Mouse (Mus musculus): ENCODE results near the gene Pip4k2b.

Gene Pip4k2b

DNA sequence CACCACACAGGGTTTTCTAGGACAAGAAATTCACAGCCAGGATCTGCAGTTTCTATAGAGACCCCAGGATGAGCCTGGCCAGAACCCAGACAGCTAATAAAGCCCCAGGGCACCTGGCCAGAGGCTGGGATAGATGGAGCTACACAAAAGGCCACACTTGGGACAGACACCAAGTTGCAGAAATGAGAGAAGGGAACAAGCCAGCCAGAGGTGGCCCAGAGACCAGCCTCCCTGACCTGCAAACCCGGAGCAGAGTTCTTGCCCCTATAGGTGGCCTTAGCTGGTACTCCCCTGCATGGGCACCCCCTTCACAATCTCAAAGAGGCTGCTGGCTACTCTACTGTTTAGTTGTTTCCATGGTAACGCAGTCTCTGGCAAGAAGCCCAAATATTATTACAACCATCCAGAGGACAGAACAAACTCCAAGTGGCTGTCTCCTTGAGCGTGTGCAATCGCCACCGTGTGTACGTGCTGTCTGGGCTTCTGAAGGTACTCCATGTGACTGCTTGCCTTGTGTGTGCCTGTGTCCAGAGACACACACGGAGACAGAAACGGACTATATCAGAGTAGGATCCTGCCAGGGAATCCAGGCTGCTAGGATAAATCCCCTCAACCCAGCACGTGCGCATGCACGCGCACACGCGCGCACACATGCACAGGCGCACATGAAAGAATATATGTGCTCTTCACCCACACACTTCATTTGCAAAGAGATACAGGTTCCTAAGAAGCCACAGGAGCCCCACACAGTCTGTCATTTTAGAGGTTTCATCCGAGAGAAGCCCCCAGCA lies 49.4 kb downstream of the Pip4k2b start:
- no peak for DNase-seq (ENCODE audit: low spot score in 2 of 2)

DNA sequence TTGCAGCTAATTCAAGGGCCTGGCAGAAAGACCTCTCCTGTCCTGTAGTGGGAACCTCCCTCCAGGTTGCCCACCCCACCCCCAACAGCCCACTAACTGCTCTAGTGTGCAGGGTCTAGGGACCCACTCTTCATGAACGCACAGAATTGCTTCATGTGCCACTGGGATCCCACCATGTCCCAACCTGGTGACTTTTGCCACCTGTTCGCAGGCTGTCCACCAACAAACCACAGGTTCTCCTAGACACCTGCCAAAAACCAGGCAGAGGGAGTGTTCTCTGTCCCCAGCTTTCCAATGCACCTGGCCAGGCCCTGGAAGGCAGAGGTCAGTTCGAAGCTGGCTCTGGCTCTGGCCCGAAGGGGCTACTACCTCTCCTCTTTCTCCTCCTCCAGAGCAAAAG lies 50.1 kb downstream of the Pip4k2b start:
- no peak for DNase-seq (ENCODE audit: low spot score in 2 of 2)

DNA sequence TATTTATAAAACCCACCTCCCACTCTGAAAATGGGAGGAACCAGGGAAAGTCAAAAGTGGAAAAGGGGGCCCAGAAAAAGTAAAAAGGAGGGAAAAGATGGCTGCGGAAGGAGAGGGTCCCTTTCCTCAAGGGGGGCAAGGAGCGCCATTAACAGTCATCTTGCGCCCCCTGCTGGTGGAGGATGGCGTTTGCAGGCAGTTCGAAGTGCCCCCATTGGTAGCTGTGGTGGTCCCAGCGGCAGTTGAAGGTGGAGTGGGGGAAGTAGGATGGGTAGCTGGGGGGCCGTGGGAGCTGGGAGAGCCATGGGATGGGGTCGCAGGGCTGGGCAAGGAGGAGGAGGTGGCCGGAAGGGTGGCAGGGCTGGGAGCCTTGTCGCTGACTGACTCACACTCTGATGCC lies 54.6 kb downstream of the Pip4k2b start:
- DNase-seq (ENCODE audit: low spot score in 2 of 2) = peak; percentile 44 to 73

DNA sequence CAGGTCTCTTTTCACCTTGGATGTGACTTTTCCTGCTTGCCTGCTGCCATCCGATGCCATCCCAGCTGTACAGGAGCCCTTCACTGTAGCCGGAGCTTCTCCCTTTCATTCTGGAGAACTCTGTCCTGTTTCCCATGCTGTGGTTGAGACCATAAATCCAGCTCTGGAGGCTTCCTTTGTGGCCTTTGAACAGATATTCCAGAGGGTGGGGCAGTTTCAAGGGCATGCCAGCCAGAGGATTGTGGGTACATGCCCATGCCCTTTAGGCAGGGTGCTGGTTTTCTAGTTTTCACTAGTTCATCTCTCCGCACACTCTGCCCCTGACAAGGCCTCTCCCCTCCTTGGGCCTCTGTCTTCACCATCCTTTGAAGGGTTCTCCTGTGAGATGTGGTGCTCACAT lies 57.4 kb downstream of the Pip4k2b start:
- DNase-seq (ENCODE audit: low spot score in 2 of 2) = no peak

DNA sequence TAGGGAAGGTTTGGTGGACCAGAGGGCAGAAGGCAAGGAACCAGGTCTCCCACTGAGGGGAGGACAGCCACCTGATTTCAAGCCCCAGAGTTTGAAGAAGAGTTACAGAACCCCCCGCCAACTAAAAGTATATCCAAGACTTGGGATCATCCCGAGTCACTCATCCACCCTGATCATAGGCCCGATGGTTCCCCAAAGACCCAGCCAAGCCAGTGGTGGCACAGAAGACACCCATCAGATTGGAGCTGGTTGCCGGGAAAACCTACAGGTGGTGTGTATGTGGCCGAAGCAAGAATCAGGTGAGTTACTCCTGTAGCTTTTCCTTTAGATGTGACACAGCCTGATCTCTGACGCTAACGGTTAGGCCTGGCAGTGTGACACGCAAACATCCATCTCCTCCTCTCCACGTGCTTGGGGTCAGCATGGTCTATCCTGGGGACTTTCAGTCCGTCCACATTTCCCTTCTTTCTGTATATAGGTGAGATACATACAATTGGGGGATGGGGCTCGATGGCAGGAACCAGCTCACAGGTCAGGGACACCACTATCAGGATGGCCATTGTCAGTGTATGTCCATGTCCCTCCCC lies 58.1 kb downstream of the Pip4k2b start:
- no peak for DNase-seq (ENCODE audit: low spot score in 2 of 2)

DNA sequence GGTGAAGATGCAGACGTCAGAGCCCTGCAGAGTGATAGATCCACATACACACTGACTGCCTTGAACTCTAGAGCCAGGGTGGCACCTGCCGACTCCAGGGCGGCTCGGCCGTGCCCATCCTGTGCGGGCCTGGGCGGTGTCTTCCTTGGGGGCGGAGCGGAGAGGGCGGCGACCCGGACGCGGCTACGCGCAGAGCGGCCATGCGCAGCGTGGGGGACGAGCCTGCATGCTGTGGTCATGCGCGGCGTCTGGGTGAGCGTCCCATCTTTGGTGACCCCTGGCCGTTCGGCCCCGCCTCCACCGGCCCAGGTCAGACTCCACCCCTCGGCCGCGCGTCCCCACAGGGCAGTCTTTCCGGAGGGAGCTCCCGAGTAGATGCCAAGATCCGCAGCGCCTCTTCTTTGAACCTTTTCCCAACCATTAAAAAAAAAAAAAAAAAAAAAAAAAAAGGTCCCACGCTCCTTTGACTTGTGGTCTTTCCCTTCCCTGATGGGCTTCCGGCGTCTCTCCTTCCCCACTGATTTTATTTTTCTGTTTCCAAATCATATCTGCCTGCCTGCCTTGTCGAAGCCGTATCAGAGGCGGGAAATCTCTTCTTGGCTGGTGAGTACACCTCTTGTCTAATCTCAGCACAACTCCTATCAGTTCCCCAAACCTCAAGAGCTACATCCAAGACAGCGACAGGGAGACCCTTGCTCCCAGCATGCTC lies 58.7 kb downstream of the Pip4k2b start, which contains the start of gene Cisd3:
TSS of gene Cisd3 (plus strand) at position 214 of the 709 bp plus-strand sequence.
- DNase-seq (ENCODE audit: low spot score in 2 of 2) = peak; percentile 72 to 77

DNA sequence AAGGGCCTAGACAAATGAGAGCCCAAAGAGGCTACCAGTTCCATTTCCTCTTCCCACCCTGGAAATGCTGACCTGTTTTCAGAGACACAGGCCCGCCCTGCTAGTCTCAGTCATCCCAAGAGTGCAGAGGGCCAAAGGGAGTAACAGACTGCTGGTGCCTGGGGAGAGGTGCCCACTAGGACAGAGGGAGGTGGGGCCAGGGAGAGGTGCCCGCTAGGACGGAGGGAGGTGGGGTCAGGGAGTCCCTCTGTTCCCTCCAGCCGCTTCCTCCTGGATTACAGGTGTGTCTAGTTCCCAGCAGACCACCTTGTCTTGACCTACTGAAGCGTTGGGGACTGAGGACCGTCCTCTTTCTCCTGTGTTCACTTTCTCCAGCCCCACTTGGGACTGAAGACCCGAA lies 59.7 kb downstream of the Pip4k2b start:
- no peak for DNase-seq (ENCODE audit: low spot score in 2 of 2)

DNA sequence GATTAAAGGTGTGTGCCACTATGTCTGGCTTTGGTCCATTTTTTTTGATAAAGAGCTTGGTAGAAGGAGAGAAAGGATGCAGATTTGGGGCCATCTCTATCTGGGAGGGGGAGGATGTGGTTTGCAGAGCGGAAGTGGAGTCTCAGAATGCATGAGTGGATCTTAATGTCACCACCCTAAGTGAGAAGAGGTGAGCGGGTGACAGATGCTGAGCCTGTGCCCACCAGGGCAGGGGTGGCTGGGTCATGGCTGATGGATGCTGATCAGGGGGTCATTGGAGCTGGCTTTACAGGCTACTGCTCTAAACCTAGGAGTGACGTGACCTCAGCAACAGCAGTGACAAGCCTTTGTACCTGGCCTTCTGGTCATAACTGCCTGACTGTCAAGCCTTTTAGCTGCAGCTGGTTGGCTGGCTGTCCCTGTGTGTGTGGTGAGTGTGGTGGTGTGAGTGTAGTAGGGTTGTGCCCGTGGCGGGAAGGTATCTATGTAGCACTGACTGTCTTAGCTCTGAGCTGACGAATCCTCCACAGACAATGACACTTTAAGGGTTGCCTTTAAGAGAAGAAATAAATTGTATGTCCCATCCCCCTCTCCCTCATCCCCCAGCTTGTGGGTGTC lies 60.3 kb downstream of the Pip4k2b start:
- DNase-seq (ENCODE audit: low spot score in 2 of 2) = peak; percentile 25 to 46

DNA sequence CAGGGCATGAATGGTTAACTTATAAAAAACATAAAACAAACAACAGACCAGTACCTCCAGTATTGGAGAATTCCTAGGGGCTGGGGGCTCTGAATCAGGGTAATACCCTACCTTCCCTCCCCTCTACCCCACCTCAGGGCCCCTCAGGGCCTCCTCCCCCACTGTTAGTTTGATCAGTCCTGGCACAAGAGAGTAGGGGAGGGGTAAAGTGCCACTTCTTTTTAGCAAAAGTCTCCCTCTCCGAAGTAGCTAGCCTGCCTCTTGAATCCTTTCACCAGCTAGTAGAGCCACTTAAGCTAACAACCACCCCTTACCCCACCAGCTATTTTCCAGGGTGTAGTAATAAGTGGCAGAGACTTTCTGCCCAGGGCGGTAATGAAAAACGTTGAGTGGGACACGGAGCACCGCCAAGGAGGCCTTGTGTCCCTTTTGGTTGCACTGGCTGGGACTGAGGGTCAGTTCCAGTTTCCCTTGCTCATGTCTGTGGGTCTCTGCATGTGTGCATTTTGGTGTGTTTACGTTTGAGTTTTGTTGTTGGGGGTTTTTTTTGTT lies 61.9 kb downstream of the Pip4k2b start:
- DNase-seq (ENCODE audit: low spot score in 2 of 2) = no peak

DNA sequence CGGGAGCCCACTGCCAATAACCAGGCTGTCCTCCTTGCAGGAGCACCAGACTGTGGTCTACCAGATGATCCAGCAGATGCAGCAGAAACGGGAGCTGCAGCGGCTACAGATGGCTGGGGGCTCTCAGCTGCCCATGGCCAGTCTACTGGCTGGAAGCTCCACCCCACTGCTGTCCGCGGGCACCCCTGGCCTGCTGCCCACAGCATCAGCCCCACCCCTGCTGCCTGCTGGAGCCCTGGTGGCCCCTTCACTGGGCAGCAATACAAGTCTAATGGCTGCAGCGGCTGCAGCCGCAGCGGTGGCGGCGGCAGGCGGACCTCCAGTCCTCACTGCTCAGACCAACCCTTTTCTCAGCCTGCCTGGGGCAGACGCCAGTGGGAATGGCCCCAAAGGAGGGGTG lies 64.1 kb downstream of the Pip4k2b start:
- DNase-seq (ENCODE audit: low spot score in 2 of 2) = no peak

DNA sequence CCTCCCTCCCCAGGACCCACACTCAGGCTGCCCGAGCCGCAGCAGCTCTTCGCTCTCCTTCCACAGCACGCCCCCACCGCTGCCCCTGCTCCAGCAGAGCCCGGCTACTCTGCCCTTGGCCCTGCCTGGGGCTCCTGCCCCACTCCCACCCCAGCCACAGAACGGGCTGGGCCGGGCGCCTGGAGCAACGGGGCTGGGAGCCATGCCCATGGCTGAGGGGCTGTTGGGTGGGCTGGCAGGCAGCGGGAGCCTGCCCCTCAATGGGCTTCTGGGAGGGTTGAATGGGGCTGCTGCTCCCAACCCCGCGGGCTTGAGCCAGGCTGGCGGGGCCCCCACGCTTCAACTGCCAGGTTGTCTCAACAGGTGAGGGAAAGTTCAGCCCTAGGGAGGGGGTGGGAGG lies 66.2 kb downstream of the Pip4k2b start:
- no peak for DNase-seq (ENCODE audit: low spot score in 2 of 2)

DNA sequence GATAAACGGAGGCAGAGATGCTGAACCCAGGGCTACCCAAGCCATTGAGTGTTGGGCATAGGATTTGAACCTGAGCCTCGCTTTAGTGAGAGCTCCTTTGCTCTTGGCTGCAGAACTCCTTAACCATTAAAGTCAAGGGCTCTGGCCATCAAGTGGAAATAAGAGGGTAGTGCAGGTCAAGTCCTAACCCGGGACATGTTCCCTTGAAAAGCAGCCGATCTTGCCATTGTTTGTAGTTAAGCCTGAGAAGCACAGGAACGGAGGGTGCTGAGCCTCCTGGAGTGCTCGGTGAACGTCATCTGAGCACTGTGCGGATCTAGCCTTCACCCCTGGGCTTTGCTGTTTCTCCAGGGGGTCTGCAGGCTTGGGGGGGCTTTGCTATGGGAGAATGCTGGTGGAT lies 66.7 kb downstream of the Pip4k2b start:
- DNase-seq (ENCODE audit: low spot score in 2 of 2) = no peak

DNA sequence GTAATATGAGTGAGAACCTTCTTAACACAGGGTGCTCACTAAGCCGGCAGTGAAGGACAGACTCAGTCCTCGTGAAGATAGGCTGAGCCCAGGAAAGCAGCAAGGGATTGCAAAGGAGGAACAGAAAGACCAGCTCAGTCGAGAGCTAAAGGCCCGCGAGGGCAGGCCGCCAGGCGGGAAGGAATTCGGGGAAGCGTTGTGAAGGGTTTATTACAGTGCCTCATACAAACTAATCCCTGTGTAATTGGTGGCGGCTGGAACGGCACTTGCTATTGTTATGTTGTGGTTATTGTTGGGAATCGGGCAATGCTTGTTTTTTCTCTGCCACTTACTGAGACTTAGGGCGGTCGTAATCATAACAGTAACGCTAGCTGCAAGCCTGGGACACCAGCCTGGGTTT lies 67.1 kb downstream of the Pip4k2b start:
- DNase-seq (ENCODE audit: low spot score in 2 of 2) = no peak

DNA sequence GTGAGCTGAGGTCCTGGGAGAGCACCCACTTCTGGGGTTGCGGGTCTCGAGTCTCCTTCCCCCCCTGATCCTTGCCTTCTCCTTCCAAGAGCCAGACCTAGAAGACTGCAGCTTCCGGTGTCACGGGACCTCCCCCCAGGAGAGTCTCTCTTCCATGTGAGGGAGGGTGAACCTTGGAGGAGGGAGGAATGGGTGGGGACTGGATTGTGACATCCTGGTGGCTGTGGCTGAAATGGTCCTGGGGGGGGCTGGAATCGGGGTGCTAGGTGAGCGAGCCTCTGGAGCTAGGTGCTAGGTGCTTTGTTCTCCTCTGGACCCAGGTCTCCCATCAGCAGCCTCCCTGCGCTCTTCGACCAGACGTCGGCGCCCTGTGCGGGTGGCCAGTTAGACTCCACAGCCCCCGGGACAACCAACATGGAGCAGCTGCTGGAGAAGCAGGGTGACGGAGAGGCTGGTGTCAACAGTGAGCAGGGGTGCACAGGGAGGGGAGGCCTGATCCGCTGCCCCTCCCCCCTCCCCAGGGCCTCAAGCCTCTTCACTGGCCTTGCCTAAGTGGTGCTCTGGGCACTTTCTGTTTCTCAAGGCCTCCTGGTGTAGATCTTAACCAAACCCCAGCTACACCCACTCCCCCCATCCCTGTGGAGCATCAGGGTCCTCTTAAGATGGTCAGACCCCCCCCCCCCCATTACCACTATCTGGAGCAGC lies 68.3 kb downstream of the Pip4k2b start:
- DNase-seq (ENCODE audit: low spot score in 2 of 2) = no peak

DNA sequence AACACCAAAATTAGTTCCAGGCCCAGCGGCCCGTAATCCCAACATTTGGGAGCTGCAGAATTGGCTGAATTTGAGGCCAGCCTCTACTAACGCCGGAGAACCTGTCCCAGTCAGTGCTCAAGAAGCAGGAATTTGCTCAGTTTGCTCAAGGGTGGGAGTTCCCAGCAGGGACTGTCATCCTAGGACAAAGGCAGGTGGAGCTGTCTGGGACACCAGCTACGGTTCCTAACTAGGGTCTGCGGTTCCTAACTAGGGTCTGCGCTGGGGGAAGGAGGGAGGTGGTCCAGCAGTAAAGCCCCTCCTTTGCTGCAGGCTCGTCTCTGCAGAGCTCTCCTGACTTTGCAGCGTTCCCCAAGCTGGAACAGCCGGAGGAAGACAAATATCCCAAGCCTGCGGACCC lies 71.4 kb downstream of the Pip4k2b start:
- no peak for DNase-seq (ENCODE audit: low spot score in 2 of 2)

DNA sequence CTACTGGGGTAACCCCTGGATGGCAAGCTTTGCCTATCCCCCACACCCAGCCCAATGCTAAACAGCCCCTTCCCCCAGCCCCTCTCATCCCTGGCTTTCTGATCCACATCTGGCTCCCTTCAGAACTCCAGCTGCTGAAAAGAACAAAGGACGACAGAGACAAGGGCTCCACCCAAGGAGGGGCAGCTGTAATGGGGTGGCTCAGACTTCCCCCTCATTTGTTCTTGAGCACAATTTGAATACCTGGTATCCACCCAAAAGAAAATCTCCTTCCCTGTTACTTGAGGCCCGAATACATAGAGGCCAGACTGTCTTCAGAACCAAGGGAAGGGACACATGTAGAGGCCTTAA lies 73.4 kb downstream of the Pip4k2b start:
- no peak for DNase-seq (ENCODE audit: low spot score in 2 of 2)

DNA sequence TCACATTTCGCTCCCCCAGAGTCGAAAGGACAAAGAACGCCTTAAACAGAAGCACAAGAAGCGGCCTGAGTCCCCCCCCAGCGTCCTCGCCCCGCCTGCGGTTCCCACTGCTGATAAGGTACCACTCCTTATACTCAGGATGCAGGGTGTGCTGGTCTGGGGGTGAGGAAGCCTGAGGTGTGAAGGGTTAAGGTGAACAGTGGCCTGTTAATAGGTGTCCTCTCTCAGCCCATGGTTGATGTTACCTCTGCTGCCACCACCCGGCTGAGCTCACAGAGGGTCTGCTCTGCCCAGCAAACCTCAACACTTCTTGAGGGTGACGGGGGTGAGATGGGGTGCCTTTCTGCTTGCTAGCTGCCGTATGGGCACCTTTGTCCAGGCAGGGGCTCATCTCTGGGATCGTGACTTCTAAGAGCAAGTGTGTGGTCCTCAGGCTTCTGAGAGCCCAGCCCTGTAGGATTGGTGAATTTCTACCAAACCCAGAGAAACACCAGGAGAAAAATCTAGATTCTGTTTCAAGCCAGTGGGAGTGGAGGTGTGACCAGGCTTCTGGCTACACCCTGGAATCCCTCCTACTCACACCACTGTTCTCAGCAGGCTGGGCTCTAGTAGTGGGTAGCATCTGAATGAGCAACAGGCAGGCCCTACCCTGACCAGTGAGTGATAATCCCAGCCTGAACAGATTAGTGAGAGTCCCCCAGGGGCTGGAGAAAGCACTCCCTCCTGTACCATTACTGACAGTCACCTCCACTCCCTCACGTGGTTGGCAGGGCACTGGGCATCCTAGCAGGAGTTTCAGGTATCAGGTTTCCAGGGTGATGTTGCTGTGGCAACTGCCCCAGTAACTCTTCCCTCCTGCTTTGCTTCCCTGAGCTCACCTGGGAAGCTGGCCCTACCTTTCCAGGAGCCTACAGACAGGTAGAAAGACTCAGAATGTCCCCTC lies 74.0 kb downstream of the Pip4k2b start:
- DNase-seq (ENCODE audit: low spot score in 2 of 2) = no peak

DNA sequence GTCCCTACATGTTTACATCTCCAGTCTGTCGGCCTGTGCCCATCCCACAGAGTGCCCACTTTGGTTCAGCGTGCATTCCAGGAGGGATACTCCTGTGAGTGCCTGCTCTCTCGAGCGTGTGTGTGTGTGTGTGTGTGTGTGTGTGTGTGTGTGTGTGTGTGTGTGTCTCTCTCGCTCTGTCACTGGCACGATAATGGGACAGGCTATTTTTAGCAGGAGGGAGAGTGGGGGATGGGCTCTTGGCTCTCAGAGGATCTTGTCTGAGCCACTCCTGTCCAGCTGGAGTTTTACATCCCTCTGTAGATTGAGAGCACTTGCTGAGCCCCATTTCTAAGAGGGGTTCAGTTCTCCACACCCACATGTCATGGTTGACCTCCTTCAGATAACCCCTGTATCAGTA lies 74.7 kb downstream of the Pip4k2b start:
- DNase-seq (ENCODE audit: low spot score in 2 of 2) = no peak

DNA sequence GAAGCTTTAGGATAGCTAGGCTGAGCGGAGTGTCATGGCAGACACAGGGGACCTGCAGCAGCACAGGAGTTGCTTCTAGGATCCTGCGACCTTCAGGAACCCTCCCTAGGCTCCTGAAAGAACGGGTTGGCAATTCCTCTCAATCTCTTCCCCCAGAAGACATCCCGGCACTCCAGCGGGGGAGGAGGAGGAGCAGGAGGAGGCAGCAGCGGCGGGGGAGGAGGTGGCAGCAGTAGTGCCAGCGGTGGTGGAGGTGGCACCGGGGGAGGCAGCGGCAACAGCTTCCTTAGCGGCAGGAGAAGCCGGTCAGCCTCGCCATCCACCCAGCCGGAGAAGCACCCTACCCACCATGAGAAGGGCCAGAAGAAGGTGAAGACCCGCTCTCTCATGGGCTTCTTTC lies 75.2 kb downstream of the Pip4k2b start:
- DNase-seq (ENCODE audit: low spot score in 2 of 2) = no peak

DNA sequence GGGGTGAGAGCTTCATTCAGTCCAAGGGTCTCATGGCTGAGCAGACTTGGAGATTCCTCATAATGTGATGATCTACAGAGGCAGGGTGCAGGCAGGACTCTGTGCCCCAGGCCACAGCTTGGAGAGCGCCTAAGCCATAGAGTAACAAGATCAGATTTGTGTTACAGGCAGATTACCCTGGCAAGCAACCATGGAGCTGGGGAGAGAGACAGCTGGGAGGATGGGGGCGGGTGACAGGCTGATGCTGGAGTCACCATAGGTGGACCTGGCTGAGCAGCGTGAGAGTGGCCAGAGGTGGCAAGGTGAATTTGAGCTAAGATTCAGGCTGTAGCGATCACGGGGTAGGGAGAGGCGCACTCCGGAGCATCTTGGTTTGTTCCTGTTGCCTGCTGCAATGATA lies 76.3 kb downstream of the Pip4k2b start:
- no peak for DNase-seq (ENCODE audit: low spot score in 2 of 2)

DNA sequence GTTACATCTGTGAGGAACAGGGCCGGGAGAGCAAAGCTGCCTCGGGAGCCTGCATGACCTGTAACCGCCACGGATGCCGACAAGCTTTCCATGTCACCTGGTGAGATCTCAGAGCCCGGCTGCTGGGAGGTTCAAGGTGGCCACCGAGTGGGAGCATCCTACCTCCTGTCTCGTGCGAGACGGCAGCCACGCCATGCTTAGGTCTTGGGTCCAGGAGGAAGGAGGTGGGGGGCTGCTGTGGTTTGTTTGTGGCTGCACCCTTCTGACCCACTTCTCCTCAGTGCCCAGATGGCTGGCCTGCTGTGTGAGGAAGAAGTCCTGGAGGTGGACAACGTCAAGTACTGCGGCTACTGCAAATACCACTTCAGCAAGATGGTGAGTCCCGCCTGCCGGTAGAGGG lies 77.7 kb downstream of the Pip4k2b start:
- DNase-seq (ENCODE audit: low spot score in 2 of 2) = no peak
